Mouse (Mus musculus) bone marrow macrophage, adult 2 months (primary cell): ENCODE results near the gene Arl4d. TPM values are rescaled to one million over a fixed set of nuclear protein-coding genes. Genes with fewer than 3 reads are reported as not detected.

Experiments
- H3K27ac ChIP-seq: 2 replicates; pipeline ENCODE4 v1.5.1; 2012; ENCODE audit warnings: low read depth, low read length; ENCODE audit not compliant: insufficient read depth
- H3K4me1 ChIP-seq: 2 replicates; pipeline ENCODE4 v1.6.1; 2012; ENCODE audit warnings: low read length; ENCODE audit not compliant: control insufficient read depth, insufficient read depth
- H3K4me3 ChIP-seq: 2 replicates; pipeline ENCODE4 v1.5.1; 2012; ENCODE audit warnings: mild to moderate bottlenecking, low read length, moderate library complexity; ENCODE audit not compliant: insufficient read depth
- CTCF ChIP-seq: IDR thresholded peaks from 2 replicates; pipeline ENCODE4 v1.5.1; 2012; ENCODE audit warnings: low read depth, mild to moderate bottlenecking, low read length, moderate library complexity
- POLR2A ChIP-seq: IDR thresholded peaks from 2 replicates; pipeline ENCODE4 v1.6.1; 2012; ENCODE audit warnings: mild to moderate bottlenecking, low read depth, low read length, borderline replicate concordance
- polyA plus RNA-seq: library from polyadenylated mRNA; stranded (reverse); fragments of >200 nt; gene quantifications from 2 replicates; pipeline ENCODE4 v1.2.4, GENCODE M21; 2012; ENCODE audit not compliant: missing spikeins, insufficient read depth, insufficient read length

Gene Arl4d
- polyA plus RNA-seq, 1 experiment: 0.80 TPM

GRCm38 (mm10) chr11:101680634-101681325 lies 15.4 kb downstream of the Arl4d start:
- H3K4me1 ChIP-seq: no peaks in the 10 kb centered on the region
- no peak for TF ChIP-seq CTCF
- no peak for TF ChIP-seq POLR2A
- no peak overlapping the region for H3K4me3 ChIP-seq
- no peak overlapping the region for H3K27ac ChIP-seq

GRCm38 (mm10) chr11:101681968-101682367 lies 16.6 kb downstream of the Arl4d start:
- no peaks in the 10 kb centered on the region for H3K4me1 ChIP-seq
- TF ChIP-seq CTCF (no peak), POLR2A (no peak)

GRCm38 (mm10) chr11:101682410-101682960 lies 17.1 kb downstream of the Arl4d start:
- Histone ChIP-seq H3K4me3 (no peak overlapping the region), H3K27ac (no peak overlapping the region), H3K4me1 (peaks cover 2% of the 10 kb centered on the region)
- TF ChIP-seq CTCF: no peak
- TF ChIP-seq POLR2A: no peak

More at GRCm38 (mm10) chr11:101681968-101682367, 16.6 kb downstream of the Arl4d start:
- H3K27ac ChIP-seq: no peak overlapping the region
- H3K4me3 ChIP-seq: no peak overlapping the region

- TF ChIP-seq POLR2A: no peak
- TF ChIP-seq CTCF: no peak
- H3K4me1 ChIP-seq: peaks cover 10% of the 10 kb centered on the region
- no peak overlapping the region for H3K4me3 ChIP-seq
- H3K27ac ChIP-seq: no peak overlapping the region
These were observed 22.3 kb downstream of the Arl4d start for GRCm38 (mm10) chr11:101687351-101688301.

DNA sequence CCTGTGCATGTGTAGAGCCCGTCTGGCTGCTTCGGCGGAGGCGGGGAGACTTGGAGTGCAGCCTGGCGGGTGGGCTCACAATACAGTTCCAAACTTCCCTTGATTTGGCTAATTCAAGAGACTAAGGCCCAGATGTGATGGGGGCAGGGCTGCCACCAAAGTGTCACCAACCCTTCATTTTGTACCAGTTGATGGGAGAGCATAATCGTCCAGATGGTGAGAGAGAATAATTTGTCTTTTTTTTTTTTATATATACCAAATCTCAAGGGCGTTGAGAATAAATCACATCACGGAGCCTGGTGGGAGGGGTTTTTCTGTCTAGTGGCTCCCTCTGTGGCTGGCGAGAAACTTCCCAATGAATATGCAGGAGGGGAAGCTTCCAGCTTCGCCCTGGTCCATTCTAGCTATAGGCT lies 24.4 kb downstream of the Arl4d start:
- no peak overlapping the region for H3K27ac ChIP-seq

DNA sequence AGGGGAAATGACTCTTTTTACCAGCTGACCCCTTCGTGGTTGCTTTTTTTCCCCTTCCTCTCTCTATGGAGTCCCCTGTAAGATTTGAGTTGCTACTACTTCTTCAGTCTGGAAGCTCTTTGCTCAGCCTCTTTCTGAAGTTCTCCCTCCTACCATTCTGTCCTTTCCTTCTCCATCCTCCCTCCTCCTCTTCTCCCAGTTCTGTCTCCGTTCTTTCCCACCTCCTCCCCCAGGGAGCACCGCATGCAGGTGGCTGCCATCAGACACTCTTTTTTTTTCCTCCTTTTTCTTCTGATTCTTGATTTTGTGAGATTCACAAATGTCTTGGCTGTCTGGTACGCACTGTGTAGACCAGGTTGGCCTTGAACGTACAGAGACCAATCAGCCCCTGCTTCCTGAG lies 25.0 kb downstream of the Arl4d start:
- Histone ChIP-seq H3K4me1 (peaks cover 12% of the 10 kb centered on the region), H3K4me3 (no peak overlapping the region), H3K27ac (no peak overlapping the region)
- TF ChIP-seq POLR2A: no peak
- TF ChIP-seq CTCF: no peak

More for the DNA sequence above, 24.4 kb downstream of the Arl4d start:
- no peak for TF ChIP-seq POLR2A
- TF ChIP-seq CTCF: no peak
- Histone ChIP-seq H3K4me3 (no peak overlapping the region), H3K4me1 (peaks cover 12% of the 10 kb centered on the region)

GRCm38 (mm10) chr11:101695906-101696661 lies 30.7 kb downstream of the Arl4d start:
- H3K27ac ChIP-seq: no peak overlapping the region
- no peak overlapping the region for H3K4me3 ChIP-seq
- no peak for TF ChIP-seq CTCF
- no peak for TF ChIP-seq POLR2A
- H3K4me1 ChIP-seq: peaks cover 9% of the 10 kb centered on the region

- no peak overlapping the region for H3K27ac ChIP-seq
- no peak overlapping the region for H3K4me3 ChIP-seq
- peaks cover 9% of the 10 kb centered on the region for H3K4me1 ChIP-seq
- TF ChIP-seq CTCF: no peak
- TF ChIP-seq POLR2A: no peak
These were observed 32.0 kb downstream of the Arl4d start for GRCm38 (mm10) chr11:101697156-101697861.

DNA sequence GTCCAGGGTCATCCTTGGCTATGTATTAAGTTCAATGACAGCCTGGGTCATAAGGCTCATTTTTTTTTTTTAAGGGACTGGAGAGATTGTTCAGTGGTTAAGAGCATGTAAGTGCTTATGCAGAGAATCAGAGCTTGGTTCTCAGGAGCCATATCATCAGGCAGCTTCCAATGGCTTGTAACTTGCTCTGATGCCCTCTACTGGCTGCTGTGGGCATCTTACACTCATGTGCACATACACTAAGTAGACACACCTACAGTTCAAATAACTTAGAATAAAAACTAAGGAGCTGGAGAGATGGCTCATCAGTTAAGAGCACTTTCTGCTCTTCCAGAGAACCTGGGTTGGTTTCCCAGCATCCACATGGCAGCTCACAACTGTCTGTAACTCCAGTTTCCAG lies 32.8 kb downstream of the Arl4d start:
- Histone ChIP-seq H3K4me3 (no peak overlapping the region), H3K27ac (no peak overlapping the region), H3K4me1 (peaks cover 9% of the 10 kb centered on the region)
- TF ChIP-seq CTCF: no peak
- TF ChIP-seq POLR2A: no peak
